Mouse (Mus musculus) liver, embryonic 14.5 days (tissue): ENCODE data around the gene Pax5. TPM values are rescaled to one million over a fixed set of nuclear protein-coding genes. Genes with fewer than 3 reads are reported as not detected.

Source experiments
- ATAC-seq: fragments of 200-750 bp; cut with Nextera tagmentation; 2 replicates; pipeline ENCODE4 v1.8.0; 2017; ENCODE audit warnings: moderate number of reproducible peaks, mild to moderate bottlenecking, moderate library complexity; ENCODE audit not compliant: insufficient read depth
- DNase-seq, 3 experiments: peaks; one replicate each; pipeline ENCODE4 v3.0.0-alpha.2; 2012 to 2013; ENCODE audit warnings: low read depth in 3 of 3, low spot score in 3 of 3
- H3K27ac ChIP-seq: fragments of 300-500 bp; sonication (generic); 2 replicates; pipeline ENCODE4 v1.5.1; 2014; ENCODE audit warnings: moderate library complexity, mild to moderate bottlenecking, control low read depth, inconsistent platforms
- H3K27me3 ChIP-seq: fragments of 300-500 bp; sonication (generic); 2 replicates; pipeline ENCODE4 v1.6.1; 2014; ENCODE audit warnings: mild to moderate bottlenecking, low read length, moderate library complexity; ENCODE audit not compliant: control insufficient read depth, insufficient read depth
- H3K36me3 ChIP-seq: fragments of 300-500 bp; sonication (generic); replicated peaks from 2 replicates; pipeline ENCODE4 v1.6.1; 2014; ENCODE audit warnings: low read depth; ENCODE audit not compliant: control insufficient read depth, insufficient read depth
- H3K4me1 ChIP-seq, 2 experiments: fragments of 200-500 bp in 1 of 2; fragments of 300-500 bp in 1 of 2; sonication (generic) in 1 of 2; replicated peaks; 2 replicates each; pipeline ENCODE4 v1.6.1; 2012 to 2014; ENCODE audit warnings: antibody characterized with exemption in 1 of 2, inconsistent platforms in 1 of 2, low read length in 1 of 2; ENCODE audit not compliant: control insufficient read depth in 2 of 2, insufficient read depth in 2 of 2
- H3K4me2 ChIP-seq: fragments of 300-500 bp; sonication (generic); 2 replicates; pipeline ENCODE4 v1.6.1; 2014; ENCODE audit warnings: low read depth, mild to moderate bottlenecking, control low read depth, moderate library complexity
- H3K4me3 ChIP-seq, 2 experiments: fragments of 200-500 bp in 1 of 2; fragments of 300-500 bp in 1 of 2; sonication (generic) in 1 of 2; 2 replicates each; pipeline ENCODE4 v1.5.1; 2012 to 2014; ENCODE audit warnings: low read depth in 2 of 2, low read length in 2 of 2, mild to moderate bottlenecking in 2 of 2, control low read depth in 1 of 2, inconsistent platforms in 1 of 2, moderate library complexity in 1 of 2; ENCODE audit not compliant: insufficient read depth in 1 of 2
- H3K9ac ChIP-seq: fragments of 300-500 bp; sonication (generic); replicated peaks from 2 replicates; pipeline ENCODE4 v1.6.1; 2014; ENCODE audit warnings: mild to moderate bottlenecking, control low read depth, moderate library complexity
- H3K9me3 ChIP-seq: fragments of 300-500 bp; sonication (generic); 2 replicates; pipeline ENCODE4 v1.6.1; 2016; ENCODE audit warnings: low read length, mixed read lengths; ENCODE audit not compliant: control insufficient read depth
- CTCF ChIP-seq: IDR thresholded peaks from 2 replicates; pipeline ENCODE4 v1.5.1; 2016; ENCODE audit warnings: antibody characterized with exemption, low read depth, control low read depth
- EP300 ChIP-seq: IDR thresholded peaks from 2 replicates; pipeline ENCODE4 v1.6.1; 2016; ENCODE audit warnings: antibody characterized with exemption, low read depth
- WGBS: fragments of 180-500 bp; shearing (Covaris S2); extraction: QIAGEN DNeasy Blood & Tissue Kit; methylation state at CpG from one replicate; pipeline ENCODE4 v1.1.7; 2014; ENCODE audit not compliant: insufficient replicate concordance; 5-methylcytosine and 5-hydroxymethylcytosine counted together
- polyA plus RNA-seq, 2 experiments: library from polyadenylated mRNA; depleted of rRNA in 1 of 2; stranded (reverse) in 1 of 2; unstranded in 1 of 2; fragments of >200 nt; fragmentation: Nextera tagmentation in 1 of 2; extraction: Ambion mirVana in 1 of 2; gene quantifications; 2 replicates each; pipeline versions ENCODE4 v1.2.1 to v1.2.3; 2012 to 2014

Pax5 gene
- polyA plus RNA-seq, 2 experiments: 0.05 to 0.12 TPM

DNA sequence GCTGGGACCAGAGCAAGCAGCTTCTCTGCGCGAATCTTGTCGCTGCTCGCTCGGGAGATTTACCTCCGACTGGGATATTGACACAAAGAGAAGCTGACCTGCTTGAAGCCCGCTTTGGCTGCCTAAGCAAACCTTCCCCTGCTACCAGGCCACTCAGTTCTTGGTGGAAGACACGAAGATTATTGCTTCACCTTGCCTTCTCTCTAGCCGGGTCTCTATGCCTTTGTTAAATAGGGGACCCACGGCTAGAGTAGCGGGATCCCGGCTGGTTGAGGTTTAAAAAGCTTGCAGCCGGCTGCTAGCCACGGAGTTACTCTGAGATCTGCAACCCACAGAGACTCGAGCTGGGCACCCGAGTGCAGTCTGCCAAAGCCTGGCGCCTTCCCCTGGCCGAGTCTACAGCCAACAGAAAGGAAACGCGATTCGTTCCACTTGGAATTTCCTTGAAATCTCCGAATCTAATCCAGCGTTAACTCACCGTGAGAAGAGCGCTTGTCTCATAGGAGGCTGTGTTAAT, 8.2 kb downstream of the Pax5 start:
- DNase-seq (no peak), ATAC-seq (no peak)
- 2% methylated on average over 25 of the region's 25 CpGs for WGBS

GRCm38 (mm10) chr4:44701513-44701912, 8.8 kb downstream of the Pax5 start:
- Histone ChIP-seq H3K36me3 (no peaks in the 10 kb centered on the region), H3K4me3 (no peak overlapping the region), H3K4me1 (0 out of 4 replicates have a peak, but pooled peaks cover 0 to 1% of the 10 kb centered on the region in 2 experiments), H3K27ac (no peak overlapping the region), H3K27me3 (peaks cover 76% of the 10 kb centered on the region), H3K4me2 (no peak overlapping the region), H3K9me3 (no peaks in the 10 kb centered on the region), H3K9ac (no peak overlapping the region)
- DNase-seq (no peak), ATAC-seq (no peak)
- TF ChIP-seq CTCF (no peak), EP300 (no peak)
- WGBS: 2% methylated on average over 9 of the region's 9 CpGs

More for the DNA sequence above, 8.2 kb downstream of the Pax5 start:
- Histone ChIP-seq H3K9ac (no peak overlapping the region), H3K4me1 (0 out of 4 replicates have a peak, but pooled peaks cover 0 to 1% of the 10 kb centered on the region in 2 experiments), H3K27ac (no peak overlapping the region), H3K9me3 (no peaks in the 10 kb centered on the region), H3K27me3 (peaks cover 81% of the 10 kb centered on the region), H3K4me2 (no peak overlapping the region), H3K4me3 (no peak overlapping the region), H3K36me3 (no peaks in the 10 kb centered on the region)
- TF ChIP-seq CTCF: no peak
- TF ChIP-seq EP300: no peak

GRCm38 (mm10) chr4:44696676-44697075, 13.6 kb downstream of the Pax5 start:
- H3K9ac ChIP-seq: no peak overlapping the region
- no peak for ATAC-seq
- peaks cover 31% of the 10 kb centered on the region for H3K27me3 ChIP-seq

GRCm38 (mm10) chr4:44694369-44694768, 15.9 kb downstream of the Pax5 start:
- no peaks in the 10 kb centered on the region for H3K36me3 ChIP-seq
- TF ChIP-seq CTCF (no peak), EP300 (no peak)
- no peak for DNase-seq
- no peaks in the 10 kb centered on the region for H3K4me1 ChIP-seq
- no peak overlapping the region for H3K4me2 ChIP-seq
- H3K9ac ChIP-seq: no peak overlapping the region
- H3K9me3 ChIP-seq: no peaks in the 10 kb centered on the region
- 57% methylated on average over 15 of the region's 15 CpGs for WGBS
- H3K4me3 ChIP-seq: no peak overlapping the region
- no peak for ATAC-seq
- peaks cover 10% of the 10 kb centered on the region for H3K27me3 ChIP-seq
- H3K27ac ChIP-seq: no peak overlapping the region

More at GRCm38 (mm10) chr4:44696676-44697075, 13.6 kb downstream of the Pax5 start:
- Histone ChIP-seq H3K4me3 (no peak overlapping the region), H3K9me3 (no peaks in the 10 kb centered on the region), H3K27ac (no peak overlapping the region), H3K4me2 (no peak overlapping the region), H3K36me3 (no peaks in the 10 kb centered on the region), H3K4me1 (no peaks in the 10 kb centered on the region)
- TF ChIP-seq CTCF: no peak
- no peak for TF ChIP-seq EP300
- DNase-seq: no peak

DNA sequence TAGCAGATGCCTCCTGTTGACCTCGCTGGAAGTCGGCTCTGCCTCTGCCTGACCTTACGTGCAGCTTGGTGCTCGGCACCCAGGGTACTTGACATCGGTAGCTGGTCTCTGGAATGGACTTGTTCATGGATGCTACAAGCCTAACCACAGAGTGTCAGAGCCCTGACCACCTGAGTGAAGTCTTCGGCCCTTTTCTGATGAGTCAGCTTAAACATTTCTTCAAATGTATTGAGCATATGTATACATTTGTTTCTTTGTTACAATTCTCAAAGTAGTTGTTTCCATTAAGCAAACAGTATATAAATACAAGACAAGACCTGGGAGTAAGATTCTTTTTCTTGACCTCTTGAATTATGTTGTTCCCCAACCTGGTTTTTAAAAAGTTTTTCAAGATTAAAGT, 24.7 kb downstream of the Pax5 start:
- no peak for TF ChIP-seq EP300
- TF ChIP-seq CTCF: no peak
- Histone ChIP-seq H3K9ac (no peak overlapping the region), H3K27ac (no peak overlapping the region), H3K27me3 (no peaks in the 10 kb centered on the region), H3K4me1 (no peaks in the 10 kb centered on the region), H3K4me2 (no peak overlapping the region), H3K36me3 (no peaks in the 10 kb centered on the region), H3K4me3 (no peak overlapping the region), H3K9me3 (no peaks in the 10 kb centered on the region)
- DNase-seq (no peak), ATAC-seq (no peak)
- 45% methylated on average over 6 of the region's 6 CpGs for WGBS
